Mouse (Mus musculus) embryonic facial prominence, embryonic 12.5 days (tissue): Measurements from ENCODE around the gene Ddt. TPM values are rescaled to one million over a fixed set of nuclear protein-coding genes. Genes with fewer than 3 reads are reported as not detected.

ENCODE experiments used
- ATAC-seq: fragments of 200-750 bp; cut with Nextera tagmentation; 2 replicates; pipeline ENCODE4 v1.8.0; 2017; ENCODE audit not compliant: insufficient number of reproducible peaks, insufficient read depth, low FRiP score, low TSS enrichment
- H3K27ac ChIP-seq: fragments of 300-500 bp; sonication (generic); 2 replicates; pipeline ENCODE4 v1.5.1; 2016; ENCODE audit warnings: mild to moderate bottlenecking
- H3K27me3 ChIP-seq: fragments of 300-500 bp; sonication (generic); 2 replicates; pipeline ENCODE4 v1.6.1; 2016; ENCODE audit warnings: mild to moderate bottlenecking, moderate library complexity
- H3K36me3 ChIP-seq: fragments of 300-500 bp; sonication (generic); 2 replicates; pipeline ENCODE4 v1.6.1; 2016; ENCODE audit warnings: mild to moderate bottlenecking
- H3K4me1 ChIP-seq: fragments of 300-500 bp; sonication (generic); 2 replicates; pipeline ENCODE4 v1.6.1; 2016
- H3K4me2 ChIP-seq: fragments of 300-500 bp; sonication (generic); replicated peaks from 2 replicates; pipeline ENCODE4 v1.6.1; 2016; ENCODE audit warnings: mild to moderate bottlenecking, moderate library complexity
- H3K4me3 ChIP-seq: fragments of 300-500 bp; sonication (generic); 2 replicates; pipeline ENCODE4 v1.5.1; 2016; ENCODE audit warnings: mild to moderate bottlenecking
- H3K9ac ChIP-seq: fragments of 300-500 bp; sonication (generic); 2 replicates; pipeline ENCODE4 v1.6.1; 2016; ENCODE audit warnings: mild to moderate bottlenecking, moderate library complexity
- H3K9me3 ChIP-seq: fragments of 300-500 bp; sonication (generic); 2 replicates; pipeline ENCODE4 v1.6.1; 2016; ENCODE audit warnings: mild to moderate bottlenecking, moderate library complexity
- WGBS: fragments of 180-500 bp; shearing (Covaris S2); methylation state at CpG from one replicate; pipeline ENCODE4 v1.1.7; 2016; 5-methylcytosine and 5-hydroxymethylcytosine counted together
- polyA plus RNA-seq: library from polyadenylated mRNA; unstranded; fragments of >200 nt; fragmentation: Nextera tagmentation; extraction: Ambion mirVana; gene quantifications from 2 replicates; pipeline ENCODE4 v1.2.1, GENCODE M21; 2016

Ddt gene
- polyA plus RNA-seq, 1 experiment from 2014 or later, result 92.2 TPM

DNA sequence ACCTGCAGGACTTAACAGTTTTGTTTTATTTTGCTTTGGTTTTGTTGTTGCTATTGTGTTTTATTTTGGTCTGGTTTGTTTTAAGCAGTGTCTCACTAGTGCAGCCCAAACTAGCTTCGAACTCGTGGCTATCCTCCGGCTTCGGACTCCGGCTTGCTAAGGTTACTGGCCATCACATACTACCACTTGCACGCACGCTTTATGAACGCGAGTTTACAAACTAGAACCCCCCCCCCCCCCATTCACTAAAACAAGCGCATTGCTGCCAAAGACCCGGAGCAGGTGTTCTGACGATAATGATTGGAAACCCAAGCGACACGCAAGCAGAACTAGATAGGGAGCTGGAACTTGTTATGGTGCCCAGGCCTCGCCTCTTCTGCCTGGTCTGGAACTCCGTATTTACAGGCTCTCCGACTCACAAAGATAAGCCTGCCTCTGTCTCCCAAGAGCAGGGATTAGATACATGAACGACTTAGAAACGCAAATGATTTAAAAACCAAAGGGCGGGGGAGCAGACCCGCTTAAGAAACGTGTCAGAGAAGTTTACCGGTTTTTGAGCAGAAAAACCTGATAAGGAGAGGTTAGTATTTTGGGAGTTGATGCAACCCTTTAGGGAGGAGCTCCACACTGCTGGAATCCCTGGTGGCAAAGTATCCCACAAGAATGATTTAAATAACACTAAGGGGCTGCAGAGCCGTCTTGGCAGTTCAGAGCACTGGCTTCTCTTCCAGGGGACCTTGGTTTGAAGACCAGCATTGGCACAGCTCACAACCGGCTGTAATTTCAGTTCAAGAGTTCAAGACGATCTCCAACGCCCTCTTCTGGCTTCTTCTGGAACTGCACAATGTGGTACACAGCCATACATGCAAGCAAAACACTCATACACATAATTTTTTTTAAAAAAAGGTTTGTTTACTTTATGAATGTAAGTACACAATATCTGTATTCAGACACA lies 8.4 kb downstream of the Ddt start:
- Histone ChIP-seq H3K4me2 (peak overlapping the region; percentile 73), H3K9me3 (no peaks in the 10 kb centered on the region), H3K4me1 (0 out of 2 replicates have a peak, but pooled peaks cover 9% of the 10 kb centered on the region), H3K27me3 (no peaks in the 10 kb centered on the region), H3K9ac (peak overlapping the region; percentile 37; the same call in 1 of the 2 replicates), H3K27ac (no peak overlapping the region), H3K36me3 (peaks cover 7% of the 10 kb centered on the region; the same call in 1 of the 2 replicates), H3K4me3 (peak overlapping the region; percentile 88)
- 2% methylated on average over 27 of the region's 27 CpGs for WGBS
- ATAC-seq, result no peak

DNA sequence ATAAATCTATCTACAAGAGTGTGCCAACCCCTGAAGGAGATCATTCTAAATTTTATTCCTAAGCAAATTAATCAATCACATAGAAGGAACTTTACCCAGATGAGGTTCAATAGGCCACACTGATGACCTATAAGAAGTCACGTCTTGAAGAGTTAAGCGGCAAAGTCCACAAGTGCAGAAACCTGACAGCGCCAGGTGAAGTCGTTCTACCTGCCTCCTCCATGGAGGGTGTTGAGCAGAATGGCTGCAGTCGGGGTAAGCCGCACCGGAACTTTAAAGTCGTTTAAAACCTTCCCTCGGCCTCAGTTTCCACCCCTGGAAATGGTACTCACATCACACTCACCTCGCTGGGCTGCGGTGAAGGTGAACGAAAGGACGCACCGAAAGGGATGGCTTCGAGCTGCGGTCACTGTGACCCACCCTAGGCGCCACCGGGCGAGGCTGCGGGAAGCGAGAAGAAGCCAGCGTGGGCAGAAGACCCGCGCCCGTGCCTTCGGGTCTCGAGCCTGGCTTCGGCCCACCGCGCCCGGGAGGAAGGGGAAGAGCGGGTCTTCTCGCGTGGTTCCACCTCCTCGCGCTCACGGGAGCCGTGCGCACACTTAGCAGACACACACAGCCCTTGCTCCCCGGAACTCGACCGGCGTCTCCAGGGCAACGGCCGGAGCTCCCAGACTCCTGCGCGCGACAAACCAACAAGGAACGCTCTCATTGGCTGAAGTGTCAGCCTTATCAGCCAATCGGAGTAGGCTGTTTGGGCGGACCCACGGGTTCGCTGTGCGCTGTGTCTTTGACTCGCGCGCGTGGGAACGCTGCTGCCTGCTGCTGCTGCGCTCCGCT lies 9.3 kb downstream of the Ddt start, which contains the start of gene Cabin1:
Gene Cabin1 (minus strand): TSS at position 660 of the 837 bp plus-strand sequence.
- Histone ChIP-seq H3K36me3 (peaks cover 11% of the 10 kb centered on the region; the same call in 1 of the 2 replicates), H3K4me3 (peak within 1 kb of the TSS; percentile 88), H3K27ac (0 out of 2 replicates have a peak within 1 kb of the TSS, but pooled peaks have one; percentile 55), H3K9me3 (no peaks in the 10 kb centered on the region), H3K4me1 (0 out of 2 replicates have a peak, but pooled peaks cover 9% of the 10 kb centered on the region), H3K4me2 (peak within 1 kb of the TSS; percentile 73), H3K9ac (peak within 1 kb of the TSS; percentile 65), H3K27me3 (no peaks in the 10 kb centered on the region)
- ATAC-seq, result peak; percentile 97
- under 1% methylated on average over 61 of the region's 61 CpGs for WGBS

GRCm38 (mm10) chr10:75762413-75762812 lies 10.8 kb downstream of the Ddt start:
- H3K27ac ChIP-seq, result no peak overlapping the region
- H3K4me1 ChIP-seq, result 0 out of 2 replicates have a peak, but pooled peaks cover 9% of the 10 kb centered on the region
- WGBS, result 92% methylated on average over 3 of the region's 3 CpGs
- peaks cover 16% of the 10 kb centered on the region for H3K36me3 ChIP-seq
- no peak overlapping the region for H3K9ac ChIP-seq
- no peaks in the 10 kb centered on the region for H3K27me3 ChIP-seq
- no peaks in the 10 kb centered on the region for H3K9me3 ChIP-seq
- no peak for ATAC-seq
- no peak overlapping the region for H3K4me3 ChIP-seq
- H3K4me2 ChIP-seq, result no peak overlapping the region

GRCm38 (mm10) chr10:75760311-75760710 lies 12.9 kb downstream of the Ddt start:
- 100% methylated on average over 3 of the region's 3 CpGs for WGBS
- peaks cover 19% of the 10 kb centered on the region for H3K36me3 ChIP-seq
- H3K4me3 ChIP-seq, result no peak overlapping the region
- H3K4me1 ChIP-seq, result 0 out of 2 replicates have a peak, but pooled peaks cover 9% of the 10 kb centered on the region
- H3K9me3 ChIP-seq, result no peaks in the 10 kb centered on the region
- ATAC-seq, result no peak
- no peak overlapping the region for H3K9ac ChIP-seq
- H3K4me2 ChIP-seq, result no peak overlapping the region
- no peaks in the 10 kb centered on the region for H3K27me3 ChIP-seq
- H3K27ac ChIP-seq, result no peak overlapping the region

DNA sequence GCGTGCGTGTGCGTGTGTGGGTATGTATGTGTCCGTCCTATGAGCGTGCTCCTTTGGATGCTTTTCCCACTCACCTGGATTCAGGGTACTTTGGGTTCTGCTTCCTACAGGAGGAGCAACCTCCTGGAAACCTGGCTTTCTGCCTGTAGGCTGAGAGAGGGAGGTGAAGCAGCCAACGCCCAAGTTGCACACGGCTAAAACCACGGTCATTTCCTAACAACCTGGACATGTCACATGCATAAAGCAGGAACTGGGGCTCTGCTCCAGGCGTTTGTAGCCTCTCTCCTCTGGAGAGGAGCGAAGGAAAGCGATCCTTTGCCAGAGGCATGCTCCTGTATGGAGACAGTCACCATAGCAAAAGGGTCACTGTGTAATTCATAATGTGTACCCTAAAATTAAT lies 16.5 kb downstream of the Ddt start:
- Histone ChIP-seq H3K36me3 (peaks cover 46% of the 10 kb centered on the region), H3K9me3 (no peaks in the 10 kb centered on the region), H3K4me2 (no peak overlapping the region), H3K9ac (no peak overlapping the region), H3K4me1 (no peaks in the 10 kb centered on the region), H3K27ac (no peak overlapping the region), H3K27me3 (no peaks in the 10 kb centered on the region), H3K4me3 (no peak overlapping the region)
- WGBS, result 96% methylated on average over 11 of the region's 11 CpGs
- no peak for ATAC-seq

DNA sequence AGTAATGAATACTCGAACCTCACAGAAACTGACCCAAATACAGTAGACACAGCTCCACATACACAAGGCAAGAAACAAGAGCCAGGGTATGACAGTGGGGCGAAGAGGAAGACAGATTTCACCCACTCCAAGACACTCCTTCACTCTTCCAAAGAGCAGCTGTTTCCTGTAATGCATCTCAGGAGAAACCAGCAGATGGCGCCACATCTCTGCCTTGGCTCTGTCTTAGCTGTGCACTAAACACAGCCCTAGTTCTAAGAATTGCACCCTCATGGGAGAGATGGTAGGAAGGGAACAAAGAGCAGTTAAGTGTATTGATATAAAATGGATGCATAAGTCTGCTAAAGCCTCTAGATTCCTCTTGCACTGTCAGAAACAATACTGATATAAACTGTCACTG lies 29.2 kb downstream of the Ddt start:
- WGBS, result 44% methylated on average over 3 of the region's 3 CpGs

DNA sequence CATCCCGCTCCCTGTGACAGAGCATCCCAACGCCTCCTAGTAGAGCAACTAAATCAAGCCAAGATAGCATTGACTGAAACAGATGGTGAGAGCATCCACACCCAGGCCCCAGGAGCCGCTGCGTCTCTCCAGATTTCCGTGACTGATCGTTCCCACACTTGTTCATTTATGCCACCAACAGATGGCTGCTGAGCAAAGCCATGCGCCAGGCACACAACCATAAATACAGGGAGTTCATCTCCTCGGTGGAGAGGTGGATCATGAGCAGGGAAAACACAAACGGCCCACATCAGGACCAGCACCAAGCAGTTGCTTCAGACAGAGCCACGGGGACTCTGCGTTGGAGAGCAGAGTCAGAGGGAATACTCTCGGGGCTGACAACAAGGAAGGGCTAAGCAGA lies 29.8 kb downstream of the Ddt start:
- H3K27me3 ChIP-seq, result no peaks in the 10 kb centered on the region
- WGBS, result 86% methylated on average over 12 of the region's 12 CpGs
- no peaks in the 10 kb centered on the region for H3K4me1 ChIP-seq
- no peak overlapping the region for H3K9ac ChIP-seq
- H3K4me2 ChIP-seq, result no peak overlapping the region
- ATAC-seq, result no peak
- peaks cover 80% of the 10 kb centered on the region for H3K36me3 ChIP-seq
- H3K4me3 ChIP-seq, result no peak overlapping the region
- H3K9me3 ChIP-seq, result no peaks in the 10 kb centered on the region
- H3K27ac ChIP-seq, result no peak overlapping the region

More for the DNA sequence above, 29.2 kb downstream of the Ddt start:
- Histone ChIP-seq H3K4me3 (no peak overlapping the region), H3K9ac (no peak overlapping the region), H3K36me3 (peaks cover 80% of the 10 kb centered on the region), H3K27me3 (no peaks in the 10 kb centered on the region), H3K4me1 (no peaks in the 10 kb centered on the region), H3K9me3 (no peaks in the 10 kb centered on the region), H3K4me2 (no peak overlapping the region), H3K27ac (no peak overlapping the region)
- ATAC-seq, result peak; percentile 79

DNA sequence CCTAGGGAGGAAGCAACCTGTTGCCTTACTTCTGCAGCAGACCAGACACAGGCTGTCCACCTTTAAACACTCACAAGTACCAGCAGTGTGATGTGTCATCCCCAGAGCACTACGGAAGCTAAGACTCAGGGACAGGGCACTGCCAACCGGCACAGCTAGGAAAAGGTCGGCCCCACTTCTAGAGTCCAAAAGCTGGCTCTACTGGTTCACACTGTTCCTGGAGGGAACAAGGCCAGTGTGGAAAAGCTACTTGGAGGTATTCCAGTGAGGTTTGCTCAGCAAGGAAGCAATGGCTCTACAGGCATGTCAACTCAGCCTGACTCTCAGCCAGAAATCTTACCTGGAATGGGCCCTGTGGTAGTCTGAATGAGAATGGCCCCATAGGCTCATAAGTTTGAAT lies 32.3 kb downstream of the Ddt start:
- WGBS, result 95% methylated on average over 3 of the region's 3 CpGs

GRCm38 (mm10) chr10:75725449-75725848 lies 47.8 kb downstream of the Ddt start:
- H3K36me3 ChIP-seq, result peaks cover 73% of the 10 kb centered on the region
- no peak for ATAC-seq
- WGBS, result 95% methylated on average over 7 of the region's 7 CpGs
- H3K9ac ChIP-seq, result no peak overlapping the region
- no peak overlapping the region for H3K4me2 ChIP-seq
- no peak overlapping the region for H3K27ac ChIP-seq
- no peaks in the 10 kb centered on the region for H3K4me1 ChIP-seq
- no peaks in the 10 kb centered on the region for H3K9me3 ChIP-seq
- H3K4me3 ChIP-seq, result no peak overlapping the region
- H3K27me3 ChIP-seq, result no peaks in the 10 kb centered on the region

More for the DNA sequence above, 32.3 kb downstream of the Ddt start:
- ATAC-seq, result no peak
- Histone ChIP-seq H3K36me3 (peaks cover 80% of the 10 kb centered on the region), H3K4me3 (no peak overlapping the region), H3K4me2 (no peak overlapping the region), H3K27me3 (no peaks in the 10 kb centered on the region), H3K27ac (no peak overlapping the region), H3K4me1 (no peaks in the 10 kb centered on the region), H3K9me3 (no peaks in the 10 kb centered on the region), H3K9ac (no peak overlapping the region)
